Mouse (Mus musculus): Measurements from ENCODE around the gene Mbnl2.

Gene Mbnl2

GRCm38 (mm10) chr14:120434831-120435230 lies 159.4 kb downstream of the Mbnl2 start:
- DNase-seq, result no peak

- no peak for DNase-seq
Measured at GRCm38 (mm10) chr14:120440716-120441115, 165.2 kb downstream of the Mbnl2 start.

- no peak for DNase-seq
Measured at GRCm38 (mm10) chr14:120441256-120441655, 165.8 kb downstream of the Mbnl2 start.

- no peak for DNase-seq
Measured at GRCm38 (mm10) chr14:120441836-120442235, 166.4 kb downstream of the Mbnl2 start.

GRCm38 (mm10) chr14:120454221-120454620 lies 178.8 kb downstream of the Mbnl2 start:
- no peak for DNase-seq

- no peak for DNase-seq
Measured at GRCm38 (mm10) chr14:120463938-120464727, 188.7 kb downstream of the Mbnl2 start.

GRCm38 (mm10) chr14:120466816-120467215 lies 191.3 kb downstream of the Mbnl2 start:
- DNase-seq, result no peak

GRCm38 (mm10) chr14:120469126-120469790 lies 193.8 kb downstream of the Mbnl2 start:
- DNase-seq, result no peak

- no peak for DNase-seq
Measured at GRCm38 (mm10) chr14:120476186-120476697, 200.8 kb downstream of the Mbnl2 start.

GRCm38 (mm10) chr14:120477288-120477981 lies 202.0 kb downstream of the Mbnl2 start:
- DNase-seq, result peak; percentile 100

GRCm38 (mm10) chr14:120477982-120478568 lies 202.6 kb downstream of the Mbnl2 start, which contains the start of gene Rap2a:
Rap2a (plus strand) TSS chr14:120478444.
- DNase-seq, result peak; percentile 95

GRCm38 (mm10) chr14:120478641-120479341 lies 203.3 kb downstream of the Mbnl2 start:
- DNase-seq, result peak; percentile 18

GRCm38 (mm10) chr14:120480341-120480900 lies 205.0 kb downstream of the Mbnl2 start:
- DNase-seq, result no peak

GRCm38 (mm10) chr14:120480927-120481326 lies 205.5 kb downstream of the Mbnl2 start:
- no peak for DNase-seq

Data from right cerebral cortex, postnatal 4 days (tissue).